Mouse (Mus musculus): ENCODE measurements around the gene Krt15.

Krt15 gene

DNA sequence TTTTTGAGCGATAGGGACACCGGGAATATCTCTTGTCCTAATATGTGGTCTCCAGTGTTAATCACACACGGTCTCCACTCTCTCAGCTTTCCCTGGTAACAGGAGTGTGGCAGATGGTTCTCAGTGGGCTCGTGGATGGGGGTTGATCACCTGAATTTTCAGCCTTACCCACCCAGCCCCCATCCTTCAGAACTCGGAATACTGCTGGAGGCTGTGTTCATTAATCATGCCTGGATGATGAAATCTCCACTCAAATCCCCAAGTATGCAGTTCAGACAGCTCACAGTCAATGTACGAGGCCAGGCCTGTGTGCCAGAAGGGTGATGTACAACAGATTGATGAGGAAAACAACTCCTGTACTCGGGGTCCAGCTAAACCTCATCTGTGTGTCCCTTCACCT, 10.8 kb downstream of the Krt15 start:
- DNase-seq (ENCODE audit: low spot score) = no peak

DNA sequence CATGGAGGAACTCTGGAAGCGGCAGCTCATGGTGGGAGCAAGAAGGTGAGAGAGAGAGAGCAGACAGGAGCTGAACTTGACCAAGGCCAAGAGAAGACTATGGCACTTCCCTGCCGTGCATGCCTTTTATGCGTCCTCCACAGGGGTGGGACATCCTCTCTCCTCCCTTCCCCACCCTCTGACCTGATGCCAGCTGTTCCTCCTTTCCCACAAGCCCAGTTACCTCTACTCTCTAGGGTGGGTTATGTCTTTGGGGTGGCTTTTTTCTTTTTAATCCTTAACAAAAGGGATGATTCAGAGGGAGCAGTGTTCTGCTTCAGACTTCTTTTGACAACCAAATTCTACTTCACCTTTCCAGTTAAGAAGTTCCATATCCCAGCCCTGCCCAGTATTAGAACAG, 14.3 kb downstream of the Krt15 start, which contains the start of gene Krt13:
Gene Krt13, minus strand, starts transcription at position 101 of the 400 bp plus-strand sequence.
- DNase-seq (ENCODE audit: low spot score) = no peak

DNA sequence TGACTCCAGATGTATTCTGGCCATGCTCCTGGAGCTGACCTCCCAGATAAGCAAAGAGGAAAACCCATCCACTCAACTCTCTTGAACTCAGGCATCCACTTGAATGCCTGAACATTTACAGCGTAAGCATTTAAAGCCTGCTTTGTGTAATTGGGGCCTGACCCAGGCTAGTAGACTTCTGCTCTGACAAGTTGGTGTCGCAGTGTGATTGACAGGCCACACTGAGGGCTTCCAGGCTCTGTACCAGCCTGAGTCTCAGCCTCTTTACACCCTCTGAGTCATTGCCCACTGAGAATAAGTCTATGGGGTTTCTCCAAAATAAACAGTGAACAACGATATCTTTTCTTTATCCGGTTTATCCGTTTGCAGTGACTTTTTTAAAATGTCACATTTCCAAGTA, 15.4 kb downstream of the Krt15 start:
- DNase-seq (ENCODE audit: low spot score) = no peak

DNA sequence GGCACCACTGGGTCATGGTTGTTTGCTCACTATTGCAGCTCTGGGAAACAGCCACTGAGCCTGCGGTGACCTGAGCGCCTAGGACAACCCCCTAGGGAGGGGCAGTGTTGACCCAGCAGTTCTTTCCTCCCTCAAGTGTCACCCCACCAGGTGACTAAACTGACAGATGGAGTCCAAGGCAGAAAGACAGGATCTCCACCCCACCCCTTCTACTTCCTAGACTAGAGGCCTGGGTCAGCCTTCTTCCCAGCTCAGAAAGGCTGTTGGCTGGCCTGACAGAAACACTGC, 22.0 kb downstream of the Krt15 start:
- DNase-seq (ENCODE audit: low spot score) = no peak

DNA sequence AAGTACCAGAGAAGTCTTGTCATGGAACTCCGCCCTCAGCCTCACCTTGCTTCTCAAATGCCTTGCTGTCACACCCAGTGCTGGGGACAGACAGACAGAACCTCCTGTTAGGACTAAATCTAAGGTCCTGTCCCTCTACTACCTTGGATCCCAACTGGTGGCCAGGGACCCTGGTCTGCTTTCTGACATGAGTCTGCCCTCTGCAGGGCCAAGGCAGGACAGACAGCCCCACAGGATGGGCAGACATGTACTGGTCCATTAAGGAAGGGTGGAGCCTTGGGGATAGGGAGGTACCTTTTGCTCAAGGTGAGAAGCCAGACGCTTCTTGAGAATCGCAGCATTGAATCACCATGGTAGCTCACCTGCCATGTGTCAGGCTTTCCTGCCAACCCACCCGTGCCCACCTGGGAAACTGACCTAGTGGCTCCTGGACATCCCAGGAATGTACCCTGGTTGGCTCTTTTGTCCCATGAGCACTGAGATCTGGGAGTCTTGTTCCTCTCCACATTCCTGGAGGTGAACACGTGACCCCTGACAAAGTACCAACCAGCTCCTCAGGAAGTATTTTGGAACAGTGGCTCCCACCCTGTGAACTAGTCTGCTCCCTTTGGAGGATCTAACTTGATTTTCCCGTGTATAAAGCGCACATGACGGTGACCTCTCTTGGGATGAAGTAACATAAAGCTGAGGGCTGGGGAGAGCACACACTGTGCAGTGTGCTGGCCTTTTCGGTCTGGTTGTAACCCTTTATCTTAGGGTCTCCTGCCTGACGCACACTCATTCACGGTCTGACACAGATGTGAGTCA, 22.6 kb downstream of the Krt15 start:
- DNase-seq (ENCODE audit: low spot score) = no peak

DNA sequence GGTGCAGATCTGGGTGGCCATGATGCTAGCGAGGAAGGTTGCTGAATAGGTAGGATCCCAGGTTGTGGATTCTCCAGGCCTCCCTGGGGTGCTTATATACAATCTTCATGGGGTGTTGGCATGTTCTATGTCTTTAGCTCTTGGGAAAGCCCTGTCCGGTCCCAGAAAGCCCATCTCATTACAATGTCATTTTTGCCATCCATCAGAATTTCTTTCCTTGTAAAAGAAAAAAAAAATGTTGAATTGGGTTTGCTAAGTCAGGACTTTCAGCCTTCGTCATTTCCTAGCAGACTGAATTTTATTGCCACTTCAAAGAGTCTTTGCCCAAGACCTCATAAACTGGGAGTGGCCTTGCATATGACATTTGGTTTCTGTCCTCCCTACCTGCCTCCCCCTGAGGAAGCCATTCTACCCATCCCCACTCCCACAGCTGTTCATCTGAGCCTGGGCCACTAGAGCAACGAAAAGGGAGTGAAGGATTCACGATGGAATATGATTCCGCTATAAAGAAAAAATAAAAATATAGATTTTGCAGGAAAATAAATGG, 30.1 kb downstream of the Krt15 start, which contains the start of gene Krt36:
Gene Krt36, minus strand, starts transcription at position 51 of the 547 bp plus-strand sequence.
- no peak for DNase-seq (ENCODE audit: low spot score)

DNA sequence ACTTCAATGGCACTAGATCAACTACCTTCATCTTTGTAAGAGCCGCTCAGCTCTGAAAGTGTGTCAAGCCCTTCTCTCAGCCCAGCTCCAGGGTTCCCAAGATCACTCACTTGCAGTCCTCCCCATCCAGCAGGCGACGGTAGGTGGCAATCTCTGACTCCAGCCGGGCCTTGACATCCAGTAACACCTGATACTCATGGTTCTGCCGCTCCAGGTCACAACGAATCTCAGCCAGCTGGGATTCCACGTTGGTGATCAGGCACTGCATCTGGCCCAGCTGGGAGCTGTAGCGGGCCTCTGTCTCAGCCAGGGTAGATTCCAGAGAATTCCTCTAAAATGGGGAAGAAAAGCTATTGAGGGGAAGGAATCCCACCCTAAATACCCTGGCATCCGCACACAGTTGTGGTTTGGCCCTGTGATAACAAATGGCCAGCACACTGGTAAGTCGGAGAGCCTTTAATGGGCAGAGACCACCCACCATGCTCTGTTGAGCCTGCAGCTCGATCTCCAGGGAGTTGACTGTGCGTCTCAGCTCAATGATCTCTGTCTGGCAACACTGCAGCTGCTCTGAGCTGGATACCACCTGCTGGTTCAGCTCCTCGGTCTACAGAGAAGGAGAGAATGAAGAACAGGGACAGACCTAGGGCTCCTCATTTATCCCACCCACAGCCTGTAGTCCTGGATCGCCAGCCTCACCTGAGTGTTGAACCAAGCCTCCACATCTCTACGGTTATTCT, 32.9 kb downstream of the Krt15 start:
- DNase-seq (ENCODE audit: low spot score) = no peak

DNA sequence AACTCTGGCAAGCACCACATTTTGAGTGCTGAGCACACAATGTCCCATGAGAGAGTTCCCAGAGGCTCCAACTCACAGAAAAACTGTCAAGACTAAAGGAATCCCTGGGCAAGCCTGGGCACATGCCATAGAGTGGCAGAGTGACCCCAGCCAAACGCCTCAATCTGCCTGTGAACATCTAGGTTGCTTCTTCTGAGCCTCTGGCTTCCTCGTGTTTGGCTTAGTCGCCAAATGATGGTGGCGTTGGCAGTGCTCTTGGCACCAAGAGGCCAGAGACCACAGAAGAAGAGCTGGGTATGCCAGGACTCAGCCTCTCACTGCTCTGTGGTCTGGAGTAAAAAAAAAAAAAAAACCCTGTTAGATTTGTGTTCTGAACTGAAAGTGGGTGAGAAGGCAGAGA, 35.3 kb downstream of the Krt15 start:
- no peak for DNase-seq (ENCODE audit: low spot score)

DNA sequence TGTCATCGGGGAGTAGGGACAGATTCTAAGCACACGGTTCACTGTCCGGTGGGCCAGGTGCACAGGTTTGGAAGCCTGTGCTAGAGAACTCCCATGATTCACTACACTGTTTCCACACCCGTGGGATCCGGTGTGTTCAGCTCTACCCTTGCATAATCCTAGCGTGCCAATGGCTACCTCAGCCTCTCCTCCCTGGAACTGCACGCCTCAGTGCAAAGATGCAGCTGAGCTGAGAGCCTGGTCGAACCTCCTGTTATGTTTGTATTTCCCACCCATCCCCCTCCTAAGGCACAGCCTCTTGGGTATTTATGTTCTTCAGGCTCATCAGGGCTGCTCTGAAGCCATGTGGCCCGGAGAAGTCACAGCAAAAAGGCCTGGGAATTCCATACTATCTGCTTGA, 37.9 kb downstream of the Krt15 start:
- DNase-seq (ENCODE audit: low spot score) = no peak

DNA sequence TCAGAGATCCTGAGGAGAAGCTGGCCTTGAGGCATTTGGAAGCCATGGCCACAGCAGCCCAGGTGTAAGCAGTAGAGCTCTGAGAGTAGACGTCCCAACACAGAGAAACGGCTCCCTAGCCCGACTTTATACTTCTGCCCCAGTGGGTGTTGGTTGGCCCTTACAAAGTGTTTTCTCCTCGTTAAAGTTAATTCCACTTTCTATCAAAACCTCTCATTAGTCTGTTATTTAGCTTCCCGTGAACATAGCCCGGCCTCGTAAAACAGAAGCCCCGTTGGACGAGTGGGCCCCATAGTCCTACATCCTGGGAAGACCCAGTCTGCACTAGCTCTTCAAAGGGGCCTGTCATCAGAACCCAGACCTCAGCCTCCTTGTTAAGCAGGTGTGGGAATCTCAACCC, 39.6 kb downstream of the Krt15 start, which contains the start of gene Krt35:
Gene Krt35, minus strand, starts transcription at position 101 of the 400 bp plus-strand sequence.
- DNase-seq (ENCODE audit: low spot score) = no peak

DNA sequence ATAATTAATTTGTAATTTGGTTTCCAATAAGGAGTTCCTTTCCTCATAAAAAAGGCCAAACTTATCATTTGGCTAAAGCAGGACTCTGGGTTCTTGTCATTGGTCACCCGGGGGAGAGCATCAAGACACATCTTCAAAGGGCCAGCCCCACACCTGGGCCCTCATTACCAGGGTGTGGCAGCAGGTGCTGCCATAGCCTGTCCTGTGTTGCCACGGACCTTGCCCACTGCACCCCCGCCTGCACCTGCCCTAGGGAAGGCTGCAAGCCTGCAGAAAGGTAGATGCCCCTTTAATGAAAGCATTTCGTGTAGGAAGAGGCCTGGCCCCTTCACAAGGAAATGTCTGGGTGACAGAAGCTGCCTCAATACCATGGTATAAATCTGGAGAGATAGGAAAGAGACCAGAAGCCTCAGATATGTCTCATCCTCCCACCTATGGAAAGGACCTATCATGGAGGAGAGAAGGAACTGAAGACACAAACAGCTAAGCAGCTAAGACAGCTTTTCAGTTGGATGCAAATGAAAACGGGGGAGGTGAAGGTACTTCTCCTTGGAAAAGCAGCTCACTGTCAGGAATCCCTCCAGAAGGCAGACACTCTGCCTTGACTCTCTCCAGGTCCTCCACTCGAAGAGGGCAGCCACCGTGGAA, 47.2 kb downstream of the Krt15 start:
- no peak for DNase-seq (ENCODE audit: low spot score)

DNA sequence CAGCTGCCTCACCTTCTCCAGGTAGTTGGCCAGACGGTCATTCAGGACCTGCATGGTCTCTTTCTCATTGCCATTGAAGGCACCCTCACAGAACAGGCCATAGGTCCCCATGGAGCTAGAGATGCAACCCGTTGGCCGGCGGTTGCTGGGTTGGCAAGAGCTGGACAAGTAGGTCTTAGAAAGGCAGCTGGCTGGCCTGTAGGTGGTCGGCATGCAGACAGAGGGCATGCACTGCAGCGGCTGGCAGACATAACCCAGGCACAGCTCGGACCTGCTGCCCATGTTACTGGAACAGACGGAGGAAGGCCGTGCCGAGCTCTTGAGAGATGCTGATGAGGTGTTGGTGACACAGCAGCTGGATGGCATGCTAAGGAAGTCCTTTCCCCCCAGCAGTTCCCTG, 47.9 kb downstream of the Krt15 start, which contains the start of gene Krt32:
Gene Krt32, minus strand, starts transcription at position 366 of the 400 bp plus-strand sequence.
- no peak for DNase-seq (ENCODE audit: low spot score)

All from urinary bladder, postnatal 10 days (tissue).